Mouse (Mus musculus) liver, adult (tissue): Measurements from ENCODE around the gene Actbl2.

Source experiments
- GATA4 ChIP-seq: IDR thresholded peaks from 2 replicates; pipeline ENCODE4 v1.6.1; 2014; ENCODE audit warnings: mild to moderate bottlenecking, low read length; ENCODE audit not compliant: insufficient replicate concordance

The Actbl2 gene

DNA sequence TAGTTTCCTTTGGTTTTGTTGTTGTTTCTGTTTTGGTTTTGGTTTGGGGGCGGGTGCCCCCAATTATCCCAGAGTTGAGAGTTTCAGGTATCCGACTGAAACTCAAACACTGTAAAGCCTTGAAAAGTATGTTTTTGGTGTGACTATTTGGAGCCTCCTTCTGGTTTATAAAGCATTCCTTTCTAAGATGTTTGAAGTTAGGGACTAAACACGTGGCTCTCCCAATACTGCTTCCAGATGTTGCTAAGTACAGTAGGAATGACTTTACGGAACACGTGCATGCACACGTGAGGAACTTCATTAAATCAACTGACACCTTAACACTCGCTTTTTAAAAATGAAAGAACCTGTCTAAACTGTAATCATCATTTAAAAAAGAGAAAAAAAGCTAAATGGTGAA is 4.9 kb downstream of the Actbl2 start:
- no peak for TF ChIP-seq GATA4

DNA sequence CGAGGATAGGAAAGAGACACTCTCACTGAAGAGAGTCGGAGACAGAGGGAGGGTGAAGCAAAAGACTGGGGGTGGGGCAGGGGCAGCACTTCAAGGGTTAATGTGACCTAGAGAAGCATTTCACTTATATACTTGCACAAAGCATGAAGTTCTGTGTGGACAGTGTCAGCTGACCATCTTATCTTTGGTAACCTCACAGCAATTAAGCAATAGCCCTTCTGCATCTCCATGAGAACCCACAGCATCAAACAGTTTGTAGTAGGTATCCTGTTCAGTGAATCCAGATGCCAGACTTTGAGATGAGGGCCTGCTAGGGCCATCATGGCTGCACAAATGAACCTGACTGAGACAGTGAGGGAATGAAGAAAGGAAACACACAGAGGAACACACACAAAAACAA is 8.4 kb downstream of the Actbl2 start:
- TF ChIP-seq GATA4 = no peak

GRCm38 (mm10) chr13:111263758-111264157 is 8.9 kb downstream of the Actbl2 start:
- TF ChIP-seq GATA4 = no peak

DNA sequence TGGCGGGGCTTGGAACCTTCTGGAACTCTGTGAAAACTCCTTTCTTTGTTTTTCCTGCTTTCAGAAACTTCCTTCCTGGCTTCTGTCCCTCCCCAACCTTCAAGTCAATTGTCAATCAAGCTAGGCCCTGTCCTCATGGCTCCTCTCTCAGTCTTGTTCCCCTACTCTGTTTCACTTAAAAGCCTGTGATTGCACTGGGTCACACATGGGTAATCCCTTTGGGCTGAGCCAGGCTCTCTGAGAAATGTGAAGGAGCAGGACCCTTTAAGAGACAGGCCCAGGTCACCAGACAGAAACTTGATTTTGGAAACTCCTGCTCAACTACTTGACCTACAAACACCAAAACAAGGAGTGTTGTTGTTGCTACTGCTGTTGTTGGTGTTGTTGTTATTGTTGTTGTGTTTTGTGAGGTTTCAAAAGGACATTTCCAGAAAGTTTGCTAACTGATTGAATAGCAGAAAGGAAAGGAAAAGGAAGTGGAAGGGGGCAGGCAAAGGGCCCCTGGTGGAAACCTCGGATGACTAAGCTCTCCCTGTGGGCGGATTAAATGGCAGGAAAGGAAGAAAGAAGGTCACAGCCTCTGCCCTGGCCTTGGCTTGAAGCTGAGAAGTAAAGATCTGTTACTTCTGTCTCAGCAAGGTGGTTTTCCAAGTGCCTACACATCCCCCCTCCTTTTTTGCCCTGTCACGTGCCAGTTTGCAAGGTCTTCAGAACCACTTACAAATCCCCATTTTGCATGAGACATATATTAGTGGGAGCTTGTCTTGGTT is 10.6 kb downstream of the Actbl2 start:
- TF ChIP-seq GATA4 = no peak

DNA sequence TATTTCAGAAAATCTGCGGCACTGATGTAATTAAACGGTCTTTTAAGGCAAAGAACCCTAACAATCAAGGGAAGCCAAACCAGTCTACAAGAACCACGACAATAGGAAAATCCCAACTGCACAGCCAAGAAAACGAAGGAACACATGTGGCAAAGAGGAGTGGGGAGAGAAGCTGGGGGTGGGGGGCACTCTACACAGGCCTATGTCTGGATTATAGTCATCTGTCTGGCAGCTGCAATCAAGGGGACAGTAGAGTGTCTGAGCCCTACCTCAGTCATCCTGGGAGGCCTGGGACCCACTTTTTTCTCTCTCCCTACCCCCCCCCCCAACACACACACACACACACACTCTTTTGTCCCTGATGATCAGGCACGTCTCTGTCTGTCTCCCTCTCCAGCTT is 12.0 kb downstream of the Actbl2 start:
- TF ChIP-seq GATA4 = no peak

DNA sequence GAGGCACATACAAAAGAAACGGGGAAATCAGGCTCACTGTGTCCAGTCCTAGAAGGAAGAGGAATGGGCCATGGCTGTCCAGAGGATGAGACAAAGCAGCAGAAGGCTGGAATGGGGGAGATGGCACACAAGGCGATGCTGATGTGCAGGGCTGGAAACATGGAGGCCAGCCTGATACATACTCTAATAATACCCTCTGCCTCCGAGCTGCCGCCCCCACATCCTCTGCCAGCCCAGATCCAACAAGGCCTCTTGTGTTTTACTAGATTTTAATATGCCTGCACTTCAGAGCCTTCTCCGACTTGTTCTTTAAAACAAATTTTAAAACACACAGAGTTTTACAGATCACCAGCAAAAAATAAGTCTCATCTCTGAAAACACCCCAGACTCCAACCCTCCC is 14.2 kb downstream of the Actbl2 start:
- TF ChIP-seq GATA4 = no peak

- no peak for TF ChIP-seq GATA4
Measured at GRCm38 (mm10) chr13:111269789-111270335, 15.0 kb downstream of the Actbl2 start.

DNA sequence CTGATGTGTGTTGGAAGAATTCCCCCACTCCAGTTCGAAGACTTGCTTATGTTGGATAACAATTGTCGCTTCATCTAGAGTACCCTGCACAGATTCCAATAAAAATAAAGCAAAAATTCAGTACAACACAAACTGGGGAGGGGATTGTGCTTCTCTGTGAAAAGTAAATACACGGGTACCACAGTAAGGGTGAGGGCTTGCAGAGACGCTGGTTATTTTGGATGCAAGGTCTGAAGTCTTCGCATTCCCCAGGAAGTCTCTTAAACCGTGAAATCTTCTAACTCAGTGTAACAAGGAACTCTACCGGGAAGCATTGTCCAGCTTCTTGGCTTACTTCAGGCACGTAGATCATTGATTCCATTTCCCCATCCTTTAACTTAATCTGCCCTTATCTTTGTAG is 17.1 kb downstream of the Actbl2 start:
- no peak for TF ChIP-seq GATA4

DNA sequence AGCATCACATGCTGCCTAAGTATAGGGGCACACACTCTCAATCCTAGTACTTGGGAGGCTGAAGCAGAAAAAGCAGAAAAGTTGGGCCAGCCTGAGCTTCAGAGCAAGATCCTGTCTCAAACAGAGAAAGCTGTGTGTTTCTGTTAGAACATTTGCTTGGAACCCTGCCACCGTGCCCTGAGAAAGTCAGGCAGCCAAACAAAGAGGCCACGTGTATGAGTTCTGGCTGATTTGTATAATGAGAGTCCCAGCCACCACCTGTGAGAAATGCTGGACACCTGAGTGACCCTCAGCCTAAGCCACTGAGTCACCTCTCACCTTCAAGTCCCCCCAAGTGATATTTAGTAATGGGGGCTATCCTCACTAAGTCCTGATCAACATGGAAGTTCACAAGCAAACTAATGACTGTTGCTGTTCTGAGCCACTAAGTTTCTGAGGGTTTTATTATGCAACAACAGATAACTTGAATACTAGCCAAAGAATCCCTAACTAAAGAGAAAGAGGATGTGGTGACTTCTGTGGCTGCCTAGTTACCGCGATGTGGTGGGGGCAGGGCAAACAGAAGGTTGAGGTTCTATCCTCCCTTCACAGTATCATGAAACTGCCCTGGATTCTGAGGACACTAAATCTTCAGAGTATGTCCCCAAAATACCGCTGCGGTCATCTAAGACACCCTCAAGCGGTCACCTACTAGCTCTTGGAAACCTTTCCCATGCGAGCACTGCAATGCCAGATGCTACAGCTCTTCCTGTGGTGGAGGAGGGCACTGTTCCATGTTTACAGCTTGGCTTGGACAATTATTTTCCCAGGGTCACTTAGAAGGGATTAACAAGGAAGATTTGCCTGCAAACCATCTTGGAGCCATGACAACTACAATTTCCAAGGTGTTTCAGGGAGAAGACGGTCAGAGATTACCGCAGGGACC is 31.9 kb downstream of the Actbl2 start:
- no peak for TF ChIP-seq GATA4

DNA sequence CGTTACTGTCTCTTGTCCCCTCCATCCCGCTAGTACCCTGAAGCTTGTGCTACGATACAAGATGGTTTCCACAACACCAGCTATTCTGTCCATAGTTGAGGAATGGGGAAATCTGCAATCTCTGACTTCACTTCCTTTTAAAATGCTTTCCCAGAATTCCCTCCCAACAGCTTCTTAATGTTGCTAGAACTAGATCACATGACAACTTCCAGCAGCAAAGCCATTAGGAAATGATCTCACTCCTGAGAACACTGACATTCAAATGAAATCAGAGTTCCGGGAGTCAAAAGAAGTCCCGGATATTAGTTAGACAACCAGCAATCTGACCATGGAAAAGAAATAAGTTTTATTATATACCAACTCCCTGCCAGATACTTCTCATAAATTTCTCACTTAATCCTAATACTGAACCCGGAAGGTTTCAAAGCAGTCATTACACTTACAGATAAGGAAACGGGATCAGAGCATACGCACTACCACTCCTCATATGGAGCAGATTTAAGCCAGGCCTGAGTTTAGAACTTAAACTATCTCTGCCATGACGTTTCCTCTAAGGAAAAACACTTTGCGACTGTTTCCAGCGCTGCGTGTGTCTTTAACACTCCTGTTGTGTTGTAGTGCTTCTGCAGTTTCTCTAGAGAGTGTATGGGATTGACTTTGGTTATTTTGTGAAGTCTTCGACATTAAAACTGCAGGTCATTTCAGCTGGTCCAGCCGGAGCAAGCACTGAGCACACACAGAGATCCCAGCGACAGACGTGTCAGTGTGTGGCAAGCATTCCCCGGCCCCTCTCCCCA is 36.5 kb downstream of the Actbl2 start:
- TF ChIP-seq GATA4 = no peak

DNA sequence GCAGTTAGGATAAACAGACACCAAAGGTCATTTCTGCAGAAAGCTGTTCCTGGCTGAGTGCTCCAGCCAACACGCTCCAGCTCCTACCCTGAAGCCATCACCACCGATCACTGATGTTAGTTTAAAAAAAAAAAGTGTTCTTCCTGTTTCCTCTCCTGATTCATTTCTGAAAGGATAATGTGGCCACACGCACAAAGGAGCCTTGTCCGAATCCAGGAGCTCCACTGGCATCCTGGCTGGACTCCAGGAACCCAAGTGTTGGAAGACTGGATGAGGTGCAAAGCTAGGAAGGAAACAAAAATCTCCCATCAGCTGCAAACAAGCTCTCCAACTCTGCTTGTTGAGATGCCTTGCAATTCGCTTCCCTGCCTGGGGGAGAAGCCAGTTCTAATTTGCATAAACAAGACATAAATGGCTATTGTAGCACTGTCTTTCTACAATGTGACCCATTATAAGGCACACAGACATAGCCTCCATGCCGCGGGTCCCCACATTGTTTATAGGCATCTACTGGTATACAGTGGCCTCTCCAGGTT is 37.2 kb downstream of the Actbl2 start:
- TF ChIP-seq GATA4 = no peak

- TF ChIP-seq GATA4 = no peak
Measured at GRCm38 (mm10) chr13:111293478-111293877, 38.7 kb downstream of the Actbl2 start.

- no peak for TF ChIP-seq GATA4
Measured at GRCm38 (mm10) chr13:111294965-111295494, 40.2 kb downstream of the Actbl2 start.

DNA sequence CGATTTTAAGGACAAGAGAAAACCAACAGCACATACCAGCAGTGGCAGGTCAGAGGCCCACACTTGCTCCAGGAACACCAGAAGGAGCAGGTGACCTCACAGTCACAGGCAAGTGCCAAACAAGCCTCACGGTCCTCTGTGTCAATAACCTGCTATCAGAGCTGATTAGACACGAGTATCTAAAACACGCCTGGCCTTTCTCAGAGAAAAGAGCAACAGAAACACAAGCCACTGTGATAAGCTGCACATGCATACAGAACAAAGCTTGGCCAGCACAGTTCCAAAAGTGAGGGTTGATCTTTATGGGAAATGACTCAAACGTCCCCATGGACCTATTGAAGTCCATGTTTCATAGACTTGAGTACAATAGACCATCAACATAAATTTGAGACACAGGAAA is 41.2 kb downstream of the Actbl2 start:
- TF ChIP-seq GATA4 = no peak

DNA sequence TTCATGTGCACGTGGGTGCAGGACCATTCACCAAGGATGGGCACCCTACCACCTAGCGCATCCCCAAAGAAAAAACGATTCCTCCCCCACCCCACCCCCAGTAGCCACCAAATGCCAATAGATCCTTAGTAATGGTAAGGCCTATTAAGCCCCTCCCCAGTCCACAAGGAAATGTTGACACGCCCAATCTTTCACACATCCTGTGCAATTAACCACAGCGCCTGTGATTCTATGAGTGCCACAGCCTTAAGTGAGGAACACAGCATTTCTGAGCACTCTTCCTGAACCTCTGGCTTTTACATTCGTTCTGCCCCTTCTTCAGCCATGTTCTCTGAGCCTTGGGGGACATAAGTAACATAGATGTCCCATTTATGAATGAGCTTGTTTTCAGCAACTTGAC is 42.8 kb downstream of the Actbl2 start:
- no peak for TF ChIP-seq GATA4
